Mouse (Mus musculus) retina, adult 2 months (tissue): ENCODE results near the gene Trak1.

Experiments used
- DNase-seq: peaks from one replicate; pipeline ENCODE4 v3.0.0-alpha.2; 2012; ENCODE audit warnings: low read depth, low spot score

Gene Trak1

DNA sequence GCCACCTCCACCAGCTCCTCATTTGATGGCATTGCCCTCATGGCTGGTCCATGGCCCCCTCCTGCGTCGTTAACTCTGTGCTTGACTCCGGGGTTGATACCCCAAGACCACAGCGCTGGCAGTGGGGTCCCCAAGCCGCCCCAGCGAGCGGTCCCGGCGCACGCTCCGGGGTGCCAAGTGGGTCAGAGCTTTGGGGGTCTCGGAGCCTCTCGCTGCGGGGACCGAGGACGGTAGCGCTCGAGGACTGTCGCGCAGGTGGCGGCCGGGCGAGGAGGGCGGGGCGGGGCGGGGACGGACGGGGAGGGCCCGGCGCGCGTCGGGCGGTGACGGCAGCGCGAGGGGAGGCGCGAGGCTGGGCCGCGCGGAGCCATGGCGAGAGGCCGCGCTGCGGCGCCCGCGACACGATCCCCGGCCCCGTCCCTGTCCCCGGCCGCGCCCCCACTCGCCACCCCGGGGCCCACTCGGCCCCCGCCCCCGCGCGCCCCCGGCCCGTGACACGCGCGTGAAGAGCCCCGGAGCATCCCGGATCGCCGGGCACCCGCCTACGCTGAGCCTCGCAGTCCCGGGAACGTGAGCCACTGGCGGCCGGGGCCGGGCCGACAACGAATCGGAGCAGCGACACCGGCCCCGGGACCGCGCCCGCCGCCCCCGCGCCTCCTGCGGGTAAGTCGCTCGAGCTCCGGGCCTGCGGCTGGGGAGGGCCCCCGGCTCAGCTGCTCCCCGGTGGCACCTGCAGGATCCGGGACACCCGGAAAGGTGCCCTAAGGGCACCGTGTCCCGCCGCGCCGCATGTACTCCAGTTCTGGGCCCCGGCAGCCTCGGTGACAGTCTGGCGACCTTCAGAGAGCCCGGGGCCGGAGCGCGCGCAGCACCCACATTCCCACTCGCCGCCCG lies at the start of gene Trak1:
Gene Trak1 (plus strand): TSS at position 332 of the 894 bp plus-strand sequence.
- peak; percentile 50 for DNase-seq

DNA sequence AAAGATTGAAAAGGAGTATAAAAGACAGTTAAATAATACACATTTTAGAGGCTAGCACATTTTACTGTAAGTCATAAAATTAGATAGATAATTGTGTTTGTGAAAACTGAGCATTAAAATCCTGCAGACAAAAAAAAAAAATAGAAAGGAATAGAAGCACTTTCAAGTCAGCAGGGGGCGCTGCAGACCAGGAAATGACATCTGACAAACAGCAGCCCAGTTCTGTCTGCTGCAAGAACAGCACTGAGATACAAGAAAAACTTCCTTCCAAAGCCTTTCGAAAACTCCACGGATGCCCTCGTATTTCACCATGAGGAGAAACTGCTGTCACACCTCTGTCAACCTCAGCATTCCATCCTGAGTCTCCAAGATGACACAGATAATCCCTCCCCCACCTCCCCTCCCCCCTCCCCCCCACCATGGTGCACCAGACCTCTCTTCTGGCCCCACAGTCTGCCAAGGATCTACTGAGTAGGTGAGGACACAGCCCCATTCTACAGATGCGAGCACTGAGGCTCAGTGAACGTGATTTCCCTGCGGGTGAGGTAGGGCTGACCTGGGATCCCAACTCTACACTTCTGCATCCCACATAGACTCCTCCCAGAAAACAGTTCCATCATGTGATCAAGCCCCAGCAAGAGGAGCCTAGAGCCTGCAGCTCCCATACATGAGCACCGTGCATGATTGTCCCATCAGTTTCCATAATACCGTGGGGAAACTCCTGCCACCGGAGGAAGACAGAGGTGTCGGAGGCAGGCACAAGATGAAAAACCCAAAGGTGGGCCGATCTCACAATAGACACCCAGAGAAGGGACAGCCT lies 49.1 kb upstream of the Trak1 start:
- peak; percentile 68 for DNase-seq

DNA sequence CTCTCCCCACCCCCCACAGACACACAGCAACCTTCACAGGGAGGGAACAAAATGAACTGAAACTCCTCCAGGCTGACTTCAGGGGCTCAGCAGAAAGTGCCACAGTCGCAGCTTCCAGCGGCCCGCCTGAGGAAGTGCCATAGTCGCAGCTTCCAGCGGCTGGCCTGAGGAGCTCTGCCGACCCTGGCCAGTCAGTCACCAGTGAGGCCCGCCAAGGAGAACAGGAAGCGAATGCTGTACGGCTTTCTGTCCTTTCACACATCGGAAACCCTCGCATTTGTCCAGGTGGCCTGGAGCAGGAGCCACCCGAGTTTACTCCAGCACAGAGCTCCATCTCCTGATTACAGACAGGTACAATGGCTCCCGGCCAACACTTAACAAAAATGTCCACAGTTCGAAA lies 47.5 kb upstream of the Trak1 start:
- DNase-seq = no peak

DNA sequence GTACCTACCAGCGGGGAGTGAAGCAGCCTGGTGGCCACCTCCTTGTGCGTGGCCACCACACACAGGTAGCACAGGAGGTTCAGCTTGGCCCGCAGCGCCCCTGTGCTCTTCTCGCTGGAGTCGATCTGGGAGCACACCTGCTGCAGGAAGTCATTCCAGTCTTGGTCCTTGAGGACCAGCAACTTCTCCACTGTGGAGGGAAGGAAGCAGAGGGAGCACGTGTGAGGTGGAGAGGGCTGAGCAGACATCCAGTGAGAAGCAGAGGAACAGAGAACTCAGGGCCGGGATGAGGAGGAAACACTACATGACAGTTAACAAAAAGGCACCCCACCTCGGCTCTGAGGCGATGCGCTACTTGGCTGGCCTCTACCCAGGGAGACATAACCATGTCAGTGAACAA lies 46.4 kb upstream of the Trak1 start:
- DNase-seq = no peak

DNA sequence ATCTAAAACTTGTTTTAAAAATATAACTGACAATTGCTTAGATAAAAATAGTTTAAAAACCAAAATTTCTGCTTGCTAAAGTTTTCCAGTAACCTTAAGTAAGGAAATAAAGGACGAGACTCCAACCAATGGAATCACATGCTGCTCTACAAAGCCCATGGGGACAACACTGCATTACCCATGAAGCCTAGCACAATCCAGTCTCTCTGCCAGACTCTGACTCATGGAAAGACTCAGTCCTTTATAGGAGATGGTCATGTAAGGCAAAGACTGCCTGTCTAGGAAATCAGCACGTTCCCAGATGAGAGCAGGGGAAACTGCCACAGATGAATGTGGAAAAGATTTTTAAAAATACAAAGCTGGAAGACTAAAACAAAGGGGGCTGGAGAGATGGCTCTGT lies 43.3 kb upstream of the Trak1 start:
- no peak for DNase-seq

DNA sequence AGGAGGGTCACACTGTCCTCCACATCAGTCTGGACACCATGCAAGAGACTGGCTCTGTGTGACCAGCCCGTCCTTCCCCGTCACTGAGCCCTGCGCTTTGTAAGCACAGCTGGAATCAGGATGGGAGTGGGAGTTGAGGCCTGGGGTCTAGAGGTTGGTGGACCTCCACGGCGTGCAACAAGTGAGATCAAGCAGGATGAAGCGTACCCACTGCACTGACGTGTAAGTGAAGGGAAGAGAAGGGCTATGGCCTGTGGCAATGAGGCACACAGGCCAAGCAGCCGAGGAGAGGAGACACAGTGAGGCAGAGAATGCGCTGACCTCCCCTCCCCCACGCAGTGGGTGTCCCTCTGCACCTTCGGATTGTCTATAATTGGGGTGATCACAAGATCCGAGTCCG lies 42.5 kb upstream of the Trak1 start:
- DNase-seq = no peak

DNA sequence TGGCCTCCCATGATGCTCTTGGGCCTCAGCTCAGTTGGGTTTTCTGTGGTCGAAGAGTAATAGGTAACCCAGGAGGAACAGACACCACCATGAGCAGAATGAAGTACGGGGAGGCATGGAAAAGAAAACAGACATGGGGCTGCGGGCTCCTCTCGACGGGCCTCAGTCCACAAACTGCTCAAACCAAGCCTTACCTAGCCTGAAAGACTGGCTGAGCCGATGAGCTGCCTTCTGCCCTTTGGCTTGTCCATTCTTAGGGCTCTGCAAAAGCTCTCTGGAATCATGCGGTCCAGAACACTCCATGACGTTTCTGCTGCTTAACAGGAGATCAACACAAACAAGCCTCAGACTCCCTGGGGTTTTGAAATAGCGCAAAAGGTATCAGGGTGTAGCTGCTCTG lies 40.2 kb upstream of the Trak1 start:
- no peak for DNase-seq

DNA sequence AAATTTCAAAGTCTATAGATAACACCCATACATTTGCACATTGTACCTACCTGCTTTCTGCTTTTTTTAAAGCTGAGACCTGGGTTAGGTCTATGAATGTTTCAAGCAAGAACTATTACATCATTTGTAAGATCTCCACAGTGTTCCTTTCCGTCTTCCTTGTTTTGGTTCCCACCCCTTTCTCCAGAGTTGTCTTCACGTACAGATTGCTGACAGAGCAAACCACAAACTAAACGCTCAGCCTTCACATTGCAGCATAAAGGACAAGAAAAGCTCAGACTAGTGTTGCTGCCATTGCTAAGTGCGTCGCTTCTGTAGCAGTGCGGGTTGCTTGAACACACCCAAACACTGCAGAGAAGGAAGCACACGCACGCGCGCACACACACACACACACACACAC lies 32.0 kb upstream of the Trak1 start:
- no peak for DNase-seq

DNA sequence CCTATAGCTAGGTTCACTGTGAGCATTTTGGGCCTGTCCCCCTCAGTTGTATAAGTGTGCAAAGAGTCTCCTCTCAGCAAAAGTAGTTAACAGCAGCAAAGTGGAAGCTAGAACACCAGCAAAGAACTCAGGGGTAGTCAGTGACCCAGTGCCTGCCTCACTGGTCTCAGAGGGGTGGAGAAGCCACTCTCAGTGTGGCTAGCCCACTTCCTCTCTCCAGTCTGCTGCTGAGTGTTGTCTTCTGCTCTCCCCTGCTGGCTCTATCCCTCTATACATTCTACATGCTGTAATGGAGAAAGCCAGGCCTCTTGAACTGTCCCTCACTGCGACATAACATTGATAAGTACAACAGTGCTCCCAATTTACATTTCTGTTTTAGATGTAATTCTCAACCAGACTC lies 26.2 kb upstream of the Trak1 start:
- DNase-seq = no peak

DNA sequence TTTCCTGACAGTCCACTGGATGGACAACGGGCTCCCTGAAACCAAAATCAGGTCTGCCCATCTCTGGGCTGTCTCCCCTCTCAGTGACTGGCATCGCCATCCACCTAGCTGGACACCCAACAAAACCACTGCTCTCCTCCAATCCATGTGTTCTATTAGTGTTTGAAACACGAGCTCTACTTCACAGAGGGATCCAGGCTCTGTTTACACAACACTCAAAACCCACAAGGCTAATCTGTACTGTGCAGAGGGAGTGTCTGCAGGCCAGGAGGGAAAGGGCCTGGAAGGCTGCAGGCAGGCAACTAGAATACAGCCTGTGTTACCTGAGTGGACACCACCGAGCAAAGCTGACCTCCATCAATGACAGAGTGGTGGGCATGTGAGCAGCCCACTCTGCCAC lies 25.7 kb upstream of the Trak1 start:
- DNase-seq = no peak

DNA sequence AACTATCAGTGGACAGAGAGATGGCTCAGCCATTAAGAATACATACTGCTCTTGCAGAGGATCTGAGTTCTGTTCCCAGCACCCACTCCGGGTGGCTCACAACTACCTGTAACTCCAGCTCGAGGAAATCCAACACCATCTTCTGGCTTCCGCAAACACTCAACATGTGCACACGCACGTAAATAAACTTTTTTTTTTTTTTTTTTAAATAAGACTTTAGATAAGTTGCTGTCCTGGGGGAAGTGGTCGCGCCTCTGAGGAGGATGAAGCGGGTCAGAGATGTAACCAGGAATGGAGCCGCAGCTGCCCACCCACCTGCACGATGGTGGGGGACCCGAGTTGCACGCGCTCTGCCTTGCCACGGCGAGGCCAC lies 20.6 kb upstream of the Trak1 start:
- no peak for DNase-seq

DNA sequence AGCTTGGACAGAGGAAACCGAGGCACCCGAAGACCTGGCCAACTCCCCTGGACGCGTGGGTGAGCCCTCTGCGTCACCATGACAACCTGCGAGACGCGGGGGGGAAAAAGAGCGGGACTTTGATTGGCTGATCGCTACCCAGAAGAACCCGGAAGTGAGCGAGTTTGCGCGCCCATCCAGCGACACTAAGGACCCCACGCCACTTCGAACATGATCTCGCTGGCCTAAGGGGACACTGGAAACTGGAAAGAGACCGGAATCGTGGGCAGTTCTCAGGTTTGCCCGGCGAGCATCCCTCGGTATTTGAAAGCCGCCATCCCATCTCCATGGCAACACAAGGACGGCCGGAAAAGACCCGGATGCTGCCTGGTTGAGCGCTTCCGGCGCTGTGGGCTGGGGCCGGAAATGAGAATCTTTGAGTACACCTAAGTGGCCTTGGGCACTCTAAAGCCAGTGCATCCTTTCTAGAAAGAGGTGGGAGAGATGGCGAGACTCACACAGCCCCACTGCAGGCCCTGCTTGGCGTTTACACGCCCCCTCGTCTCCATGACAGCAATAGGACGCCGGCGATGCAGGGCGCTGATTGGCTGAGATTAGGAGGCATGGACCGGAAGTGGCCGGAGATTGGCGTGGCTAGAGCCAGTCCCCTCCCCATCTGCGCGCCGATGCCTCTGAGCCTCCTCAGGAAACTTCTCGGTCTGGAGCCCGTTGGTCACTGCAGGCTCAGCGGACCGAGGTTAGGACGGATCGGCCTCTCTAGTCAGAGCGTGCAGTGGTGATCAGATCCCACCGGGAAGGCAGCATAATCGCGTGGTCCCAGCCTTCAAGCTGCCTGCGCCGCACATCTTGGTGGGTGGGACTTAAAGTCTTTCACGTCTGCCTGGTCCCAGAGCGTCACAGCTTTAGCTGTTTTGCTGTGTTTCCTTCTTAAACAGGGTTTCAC lies 19.9 kb upstream of the Trak1 start, which contains the start of gene Ulk4:
Gene Ulk4 (minus strand): TSS at position 80 of the 943 bp plus-strand sequence.
- DNase-seq = peak; percentile 86

DNA sequence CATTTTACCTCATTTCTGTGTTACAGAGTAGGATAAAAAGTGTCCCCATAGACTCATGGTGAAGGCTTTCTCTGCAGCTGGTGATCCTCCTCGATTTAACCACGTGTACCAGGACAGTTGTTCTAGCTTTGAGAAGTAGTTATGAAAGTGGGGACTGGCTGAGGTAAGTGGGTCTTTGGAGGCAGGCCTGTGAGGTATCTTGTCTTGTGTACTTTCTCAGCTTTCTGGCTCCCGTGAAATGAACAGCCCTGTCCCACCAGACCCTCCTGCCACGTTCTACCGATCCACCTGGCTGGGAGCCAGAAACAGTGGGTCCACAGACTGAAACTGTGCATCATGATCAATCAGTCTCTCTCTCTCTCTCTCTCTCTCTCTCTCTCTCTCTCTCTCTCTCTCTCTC lies 18.1 kb upstream of the Trak1 start:
- DNase-seq = no peak

DNA sequence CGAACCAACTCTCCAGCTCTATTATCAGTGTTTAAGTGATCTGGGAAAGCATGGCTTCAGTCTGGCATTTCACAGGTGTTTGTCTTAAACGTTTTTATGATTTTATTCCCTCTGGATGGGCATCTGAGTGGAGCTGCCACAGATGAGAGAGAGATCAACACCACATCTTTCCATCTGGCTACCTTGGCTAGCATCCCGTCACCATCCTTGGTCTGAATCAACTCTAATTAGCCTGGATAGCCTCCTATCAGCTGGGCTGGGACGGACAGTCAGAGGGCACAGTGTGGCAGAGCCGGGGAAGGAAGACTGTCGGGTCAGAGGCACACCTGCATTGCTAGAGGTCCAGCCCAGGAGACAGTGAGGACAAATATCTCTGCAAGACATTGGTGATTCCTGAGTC lies 15.4 kb upstream of the Trak1 start:
- DNase-seq = no peak

DNA sequence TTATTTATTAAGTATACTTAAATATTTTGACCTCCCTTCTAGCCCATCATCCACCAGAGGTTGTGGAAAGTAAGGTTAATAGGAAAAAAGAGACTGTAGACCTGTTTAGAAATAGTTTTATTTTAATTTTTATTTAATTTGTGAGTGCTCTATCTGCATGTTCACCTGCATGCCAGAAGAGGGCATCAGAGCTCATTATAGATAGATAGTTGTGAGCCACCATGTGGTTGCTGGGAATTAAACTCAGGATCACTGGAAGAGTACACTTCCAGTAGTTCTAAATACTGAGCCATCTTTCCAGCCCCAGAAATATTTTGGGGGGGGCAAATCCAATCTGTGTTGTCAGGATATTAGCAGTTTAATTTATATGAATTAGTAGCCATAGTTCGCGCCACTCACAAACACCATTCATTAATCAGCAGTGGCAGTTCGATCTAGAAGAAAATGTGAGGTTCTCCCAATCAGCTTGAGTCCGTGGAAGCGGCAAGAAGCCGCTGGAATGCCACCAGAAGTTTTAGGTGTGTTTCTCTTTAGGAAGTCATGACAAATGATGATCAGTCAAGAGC lies 13.6 kb upstream of the Trak1 start:
- DNase-seq = no peak

DNA sequence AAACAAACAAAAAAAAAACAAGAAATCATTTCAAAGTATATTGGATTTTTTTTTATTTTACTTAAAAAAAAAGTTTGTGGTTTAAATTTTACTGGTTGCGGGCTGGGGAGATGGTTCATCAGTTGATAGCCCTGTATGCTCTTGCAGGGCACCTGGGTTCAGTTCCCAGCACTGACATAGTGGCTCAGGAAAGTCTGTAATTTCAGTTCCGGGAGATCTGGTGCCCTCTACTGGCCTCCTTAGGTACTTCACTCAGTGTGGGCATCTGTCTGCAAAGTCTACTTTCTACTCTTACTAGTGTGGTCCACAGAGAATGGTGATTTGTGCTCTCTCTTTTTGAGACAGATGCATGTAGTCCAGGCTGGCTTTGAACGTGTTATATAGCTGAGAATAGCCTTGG lies 12.9 kb upstream of the Trak1 start:
- DNase-seq = no peak

DNA sequence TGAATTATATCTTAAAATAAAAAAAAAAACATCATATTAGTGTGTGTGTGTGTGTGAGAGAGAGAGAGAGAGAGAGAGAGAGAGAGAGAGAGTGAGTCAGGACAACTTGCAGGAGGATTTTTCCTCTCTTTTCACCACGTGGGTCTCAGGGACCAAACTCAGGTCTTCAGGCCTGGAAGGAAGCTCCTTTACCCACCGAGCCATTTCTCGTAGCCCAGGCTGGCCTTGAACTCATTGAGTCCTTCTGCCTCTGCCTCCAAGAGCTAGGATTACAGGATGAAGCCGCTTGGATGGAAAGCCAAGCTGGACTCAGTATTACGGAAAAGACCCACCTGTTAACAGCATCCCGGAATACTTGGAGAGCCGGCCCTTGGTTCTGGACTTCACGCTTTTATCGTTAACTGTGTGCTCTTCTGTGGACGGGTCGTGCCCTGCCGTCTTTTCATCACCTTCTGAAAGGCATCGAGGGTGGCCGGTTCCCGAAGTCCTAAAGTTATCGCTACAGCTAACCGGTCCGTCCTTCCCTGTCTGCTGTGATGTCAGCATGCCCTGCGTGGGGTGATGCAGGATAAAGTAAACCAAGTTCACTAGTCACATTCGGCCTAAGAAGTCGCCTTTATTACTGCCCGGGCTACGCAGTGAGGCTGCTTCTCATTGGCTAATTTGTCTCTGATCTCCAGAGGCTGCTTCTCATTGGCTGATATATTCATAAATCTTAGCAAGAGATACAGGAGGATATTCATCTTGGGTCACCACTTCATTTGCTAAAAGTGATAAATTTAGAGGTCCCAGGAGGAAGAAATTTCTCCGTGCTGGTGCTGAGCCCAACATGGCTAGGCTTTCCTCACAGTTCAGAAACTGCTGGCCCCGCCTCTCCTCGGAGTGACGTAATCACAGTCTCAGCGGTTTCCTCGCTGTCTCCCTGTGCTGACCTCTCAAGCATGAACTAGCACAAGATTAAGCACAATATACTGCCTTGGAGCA lies 11.7 kb upstream of the Trak1 start:
- no peak for DNase-seq

DNA sequence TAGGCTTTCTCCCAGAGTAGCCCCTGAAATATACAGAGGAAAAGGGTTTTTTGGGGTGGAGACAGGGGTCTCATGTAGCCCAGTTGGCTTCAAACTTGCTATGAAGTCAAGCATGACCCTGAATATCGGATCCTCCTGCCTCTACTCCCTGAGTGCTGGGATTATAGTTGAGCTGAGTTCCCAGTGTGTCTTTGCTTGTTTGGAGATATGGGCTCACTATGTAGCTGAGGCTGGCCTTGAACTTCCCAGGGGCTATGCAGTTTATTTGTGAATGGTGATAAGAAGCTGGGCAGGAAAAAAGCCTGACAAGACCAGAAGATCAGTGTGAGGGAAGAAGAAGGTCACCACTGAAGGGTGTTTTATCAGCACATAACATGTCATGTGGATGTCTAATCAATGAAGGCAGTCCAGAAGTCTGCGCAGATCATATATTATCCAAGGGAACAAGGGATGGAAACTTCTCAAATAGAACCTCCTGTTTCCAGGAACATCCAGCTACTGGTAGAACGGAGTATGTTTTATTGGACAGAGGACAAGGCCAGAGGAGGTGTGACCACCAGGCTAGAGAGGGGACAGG lies 10.9 kb upstream of the Trak1 start:
- DNase-seq = no peak

DNA sequence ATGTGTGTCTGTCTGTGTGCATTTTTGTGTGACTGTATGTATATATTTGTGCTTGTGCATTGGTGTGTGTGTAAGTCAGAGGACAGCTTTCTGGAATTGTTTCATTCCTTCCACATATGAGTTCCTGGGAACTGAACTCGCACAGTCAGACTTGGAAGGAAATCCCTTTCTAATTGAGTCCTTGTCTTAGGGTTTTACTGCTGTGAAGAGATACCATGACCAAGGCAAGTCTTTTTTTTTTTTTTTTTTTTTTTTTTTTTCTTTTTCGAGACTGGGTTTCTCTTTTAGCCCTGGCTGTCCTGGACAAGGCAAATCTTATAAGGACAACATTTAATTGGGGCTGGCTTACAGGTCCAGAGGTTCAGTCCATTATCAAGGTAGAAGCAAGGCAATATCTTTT lies 6.0 kb upstream of the Trak1 start:
- no peak for DNase-seq

DNA sequence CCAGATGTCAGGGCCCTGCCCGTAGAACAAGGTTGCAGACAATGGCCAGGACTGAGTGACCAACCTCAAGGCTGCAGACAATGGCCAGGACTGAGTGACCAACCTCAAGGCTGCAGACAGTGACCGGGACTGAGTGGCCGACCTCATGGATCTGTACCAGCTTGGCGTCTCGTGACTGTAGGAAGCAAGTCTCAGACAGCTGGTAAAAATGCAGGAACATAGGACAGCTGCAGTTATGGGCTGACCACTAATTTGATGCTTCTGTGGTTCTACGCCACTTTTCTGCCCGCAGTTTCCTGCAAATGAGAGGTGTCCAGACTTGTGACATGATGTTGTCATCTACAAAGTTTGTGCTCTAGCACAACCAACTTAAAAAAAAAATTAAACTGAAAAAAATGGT lies 4.1 kb upstream of the Trak1 start:
- no peak for DNase-seq
